Mouse (Mus musculus): ENCODE measurements around the gene Tvp23b.

The Tvp23b gene

GRCm38 (mm10) chr11:62891763-62892162 lies 12.5 kb downstream of the Tvp23b start:
- no peak for DNase-seq (ENCODE audit: low spot score in 2 of 2)

DNA sequence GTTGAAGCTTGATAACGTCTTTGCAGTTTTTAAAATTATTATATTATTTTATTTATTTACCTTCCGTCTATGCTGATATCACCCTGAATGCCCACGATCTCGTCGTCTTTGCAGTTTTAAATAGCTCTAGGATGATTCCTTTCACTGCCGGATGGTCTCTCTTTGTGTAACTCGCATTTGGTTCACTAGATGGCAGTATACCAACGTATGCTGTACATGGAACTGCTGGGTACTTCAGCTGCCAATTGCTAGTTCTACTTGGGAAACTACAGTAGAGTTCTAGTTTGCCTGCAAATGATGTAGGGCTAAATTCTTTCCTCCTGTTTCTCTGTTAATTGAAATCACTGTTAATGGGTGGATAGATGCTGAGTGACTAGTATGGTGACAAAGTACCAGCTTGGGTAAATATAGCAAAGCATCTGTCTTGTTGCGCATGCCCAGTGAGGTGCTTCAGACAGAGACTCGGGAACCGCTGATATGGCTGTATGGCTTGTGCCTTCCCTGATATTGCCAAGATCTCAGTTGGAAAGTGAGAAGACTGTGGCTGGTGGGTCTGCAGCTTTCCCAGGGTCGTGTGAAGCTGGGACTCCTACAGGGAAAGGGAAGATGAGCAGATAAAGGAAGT lies 22.6 kb downstream of the Tvp23b start:
- peak; percentile 27 to 48 for DNase-seq (ENCODE audit: low spot score in 2 of 2)

- no peak for DNase-seq (ENCODE audit: low spot score in 2 of 2)
Measured at GRCm38 (mm10) chr11:62903871-62904495, 24.7 kb downstream of the Tvp23b start.

DNA sequence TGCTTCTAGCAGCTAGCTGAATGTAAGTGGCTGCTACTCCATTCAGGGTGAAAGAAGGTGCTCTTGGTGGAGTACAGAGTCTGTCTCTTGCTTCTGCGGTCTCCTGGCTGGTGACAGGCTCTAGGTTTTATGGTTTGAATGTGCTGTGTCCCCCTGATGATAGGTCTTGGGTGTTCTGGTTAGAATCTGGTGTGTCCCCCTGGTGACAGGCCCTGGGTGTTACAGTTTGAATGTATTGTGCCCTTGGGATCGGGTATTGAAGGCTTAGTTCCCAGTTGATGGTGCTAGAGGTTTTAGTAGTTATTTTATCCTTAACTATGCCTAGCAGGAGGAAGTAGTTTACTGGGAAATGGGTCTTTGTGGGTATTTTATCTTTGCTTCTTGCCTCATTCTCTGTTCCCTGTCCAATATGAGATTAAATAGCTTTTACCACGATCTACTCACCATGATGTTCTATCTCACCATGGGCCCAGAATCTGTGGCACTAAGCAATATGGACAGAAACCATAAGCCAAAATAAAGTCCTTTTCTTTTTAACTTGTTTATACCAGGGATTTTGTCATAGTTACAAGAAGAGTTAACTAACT lies 30.6 kb downstream of the Tvp23b start:
- no peak for DNase-seq (ENCODE audit: low spot score in 2 of 2)

DNA sequence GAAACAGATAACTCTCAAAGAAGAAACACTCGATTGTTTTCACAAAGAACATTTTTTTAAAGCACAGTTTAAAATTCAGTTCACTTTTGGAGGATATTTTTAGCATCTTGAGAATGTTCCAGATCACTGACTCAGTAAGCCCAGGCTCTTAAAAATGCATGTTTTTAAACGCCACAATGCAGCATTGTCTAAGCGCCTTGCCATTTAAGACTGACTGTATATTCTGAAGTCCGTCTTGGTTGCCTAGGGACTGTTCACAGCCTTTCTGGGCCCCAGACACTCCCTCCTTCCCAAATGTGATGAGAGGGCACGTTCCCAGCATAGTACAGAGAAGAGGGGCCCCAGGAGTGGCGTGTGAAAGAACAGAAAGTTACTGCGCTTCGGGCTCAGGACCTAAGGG lies 32.1 kb downstream of the Tvp23b start:
- no peak for DNase-seq (ENCODE audit: low spot score in 2 of 2)

- no peak for DNase-seq (ENCODE audit: low spot score in 2 of 2)
Measured at GRCm38 (mm10) chr11:62913141-62913540, 33.9 kb downstream of the Tvp23b start.

GRCm38 (mm10) chr11:62914532-62914931 lies 35.3 kb downstream of the Tvp23b start:
- no peak for DNase-seq (ENCODE audit: low spot score in 2 of 2)

- no peak for DNase-seq (ENCODE audit: low spot score in 2 of 2)
Measured at GRCm38 (mm10) chr11:62915486-62915885, 36.2 kb downstream of the Tvp23b start.

DNA sequence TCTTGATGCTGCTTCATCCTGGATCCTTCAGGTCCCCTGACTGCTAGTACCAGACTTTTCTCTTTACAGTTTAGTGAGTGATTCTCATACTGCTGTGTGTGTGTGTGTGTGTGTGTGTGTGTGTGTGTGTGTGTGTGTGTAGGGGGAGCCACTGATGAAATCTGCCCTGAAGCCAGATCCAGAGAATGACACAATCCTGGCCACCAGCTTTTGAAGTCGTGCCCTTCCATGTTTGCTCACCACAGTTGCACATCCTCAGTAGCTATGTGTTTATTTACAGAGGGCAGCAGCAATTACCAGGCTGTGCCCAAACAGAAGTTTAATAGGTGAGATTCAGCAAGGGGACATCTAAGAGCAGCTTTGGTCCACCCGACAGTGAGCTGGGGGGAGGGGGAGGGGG lies 37.5 kb downstream of the Tvp23b start:
- DNase-seq (ENCODE audit: low spot score in 2 of 2) = no peak

- DNase-seq (ENCODE audit: low spot score in 2 of 2) = no peak
Measured at GRCm38 (mm10) chr11:62919946-62920742, 40.9 kb downstream of the Tvp23b start.

GRCm38 (mm10) chr11:62920743-62921050 lies 41.4 kb downstream of the Tvp23b start:
- no peak for DNase-seq (ENCODE audit: low spot score in 2 of 2)

DNA sequence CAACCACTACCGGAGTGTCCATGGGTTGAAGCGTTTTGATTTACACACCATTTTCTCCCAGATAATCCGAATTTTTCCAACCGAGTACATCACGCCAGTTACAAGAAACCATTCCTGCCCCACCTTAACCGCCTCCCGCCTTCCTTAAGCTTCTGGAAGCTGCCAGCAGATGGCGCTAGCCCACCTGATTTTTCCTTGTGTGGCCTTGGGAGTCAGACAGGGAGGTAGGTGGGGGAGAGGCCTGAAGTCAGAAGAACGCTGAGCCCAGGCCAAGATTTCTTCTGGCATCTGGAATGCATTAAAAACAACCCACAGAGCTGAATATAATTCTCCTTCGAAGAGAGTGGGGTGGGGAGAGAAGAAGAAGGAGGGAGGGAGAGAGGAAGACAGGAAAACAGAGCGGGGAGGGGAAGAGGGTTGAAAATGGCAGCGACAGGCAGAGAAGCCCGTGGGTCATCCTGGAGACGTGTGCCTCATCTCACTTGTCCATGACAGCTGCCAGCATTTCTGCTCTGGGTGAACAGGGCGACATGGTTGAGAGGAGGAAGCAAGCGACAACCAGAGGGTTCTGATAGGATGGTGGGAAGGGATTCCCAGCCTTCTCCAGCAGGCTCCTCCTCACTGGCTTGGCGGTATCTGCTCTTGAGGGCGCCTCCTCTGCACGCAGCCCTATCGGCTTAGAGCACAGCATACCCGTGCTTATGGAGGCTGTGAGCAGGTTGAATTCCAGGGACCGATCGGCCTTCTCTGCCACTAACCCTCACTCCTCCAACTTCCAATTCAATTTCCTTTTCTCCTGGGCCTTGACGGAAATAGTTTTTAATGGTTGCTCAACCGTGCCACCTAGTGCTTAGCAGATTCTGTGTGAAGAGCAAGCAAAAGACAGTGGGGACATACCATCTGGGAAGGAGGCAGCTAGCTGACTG lies 42.1 kb downstream of the Tvp23b start:
- peak; percentile 88 to 90 for DNase-seq (ENCODE audit: low spot score in 2 of 2)

DNA sequence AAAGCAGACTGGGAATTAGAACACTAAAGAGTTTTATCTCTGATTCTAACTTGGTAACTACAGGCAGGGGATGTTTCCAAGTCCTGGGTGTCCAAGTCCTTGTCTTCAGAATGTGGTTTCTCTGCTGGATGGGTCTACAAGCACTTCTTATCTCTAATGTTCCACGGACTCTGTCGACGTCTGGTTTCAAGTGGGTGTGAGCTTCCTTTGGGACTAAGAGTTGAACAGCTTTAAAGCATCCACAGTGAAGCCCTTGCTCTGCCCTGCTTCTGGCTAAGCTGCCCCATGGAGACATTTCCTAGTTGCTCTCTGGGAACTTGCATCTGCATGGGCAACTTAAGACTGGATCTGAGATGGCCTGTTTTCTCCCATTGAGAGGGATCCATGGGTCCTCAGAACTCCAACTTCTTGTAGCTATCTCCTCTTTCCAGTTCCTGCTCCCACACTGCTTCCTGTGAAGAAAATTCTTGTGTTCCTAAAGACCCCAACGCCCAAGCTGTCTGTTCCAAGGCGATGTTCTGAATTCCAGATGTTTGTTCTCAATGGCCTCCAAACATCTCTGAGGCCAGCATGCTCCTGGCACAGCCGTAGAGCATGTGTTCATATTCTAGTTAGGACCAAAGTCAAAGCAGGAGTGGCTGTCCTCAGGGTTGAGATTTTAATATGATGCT lies 45.0 kb downstream of the Tvp23b start:
- DNase-seq (ENCODE audit: low spot score in 2 of 2) = no peak

DNA sequence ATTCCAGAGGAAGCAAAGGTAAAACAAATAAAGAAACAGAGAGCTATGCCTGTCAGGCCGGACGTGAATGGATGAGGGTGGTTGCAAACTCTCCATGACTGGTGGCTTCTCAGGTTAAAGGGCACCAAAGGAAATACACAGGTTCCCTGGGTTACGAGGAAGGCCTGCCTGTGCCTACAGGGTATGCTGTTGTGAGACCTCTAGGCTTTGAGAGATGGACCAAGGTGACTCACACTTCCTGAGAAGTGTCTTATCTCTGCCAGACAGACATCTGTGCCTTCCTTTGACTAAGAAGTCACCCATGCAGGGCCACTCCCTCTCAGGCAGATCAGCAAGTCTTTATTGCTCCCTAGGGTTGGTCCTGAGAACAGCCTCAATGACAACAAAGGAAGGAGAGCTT lies 50.5 kb downstream of the Tvp23b start:
- DNase-seq (ENCODE audit: low spot score in 2 of 2) = no peak

GRCm38 (mm10) chr11:62930574-62930973 lies 51.3 kb downstream of the Tvp23b start:
- no peak for DNase-seq (ENCODE audit: low spot score in 2 of 2)

DNA sequence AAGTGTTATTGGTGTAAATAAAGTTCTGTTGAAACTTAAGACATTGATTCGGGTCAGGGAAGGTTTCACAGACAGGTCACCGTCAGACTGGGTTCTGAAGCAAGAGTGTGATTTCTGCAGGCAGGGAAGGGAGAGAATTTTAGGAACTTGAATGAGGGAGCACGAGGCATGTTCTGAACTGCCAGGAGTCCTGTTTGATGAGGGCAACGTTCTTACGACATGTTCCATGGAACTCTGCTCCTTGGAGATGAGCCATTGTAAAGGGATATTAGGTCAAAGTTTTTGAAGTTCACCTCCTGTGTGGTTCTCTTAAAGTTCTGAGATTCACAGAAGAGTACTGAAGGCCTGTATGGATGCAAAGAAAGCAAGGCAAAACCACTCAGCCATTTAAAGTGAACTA lies 51.9 kb downstream of the Tvp23b start:
- no peak for DNase-seq (ENCODE audit: low spot score in 2 of 2)

- no peak for DNase-seq (ENCODE audit: low spot score in 2 of 2)
Measured at GRCm38 (mm10) chr11:62933099-62933498, 53.8 kb downstream of the Tvp23b start.

- no peak for DNase-seq (ENCODE audit: low spot score in 2 of 2)
Measured at GRCm38 (mm10) chr11:62934795-62935514, 55.7 kb downstream of the Tvp23b start.

DNA sequence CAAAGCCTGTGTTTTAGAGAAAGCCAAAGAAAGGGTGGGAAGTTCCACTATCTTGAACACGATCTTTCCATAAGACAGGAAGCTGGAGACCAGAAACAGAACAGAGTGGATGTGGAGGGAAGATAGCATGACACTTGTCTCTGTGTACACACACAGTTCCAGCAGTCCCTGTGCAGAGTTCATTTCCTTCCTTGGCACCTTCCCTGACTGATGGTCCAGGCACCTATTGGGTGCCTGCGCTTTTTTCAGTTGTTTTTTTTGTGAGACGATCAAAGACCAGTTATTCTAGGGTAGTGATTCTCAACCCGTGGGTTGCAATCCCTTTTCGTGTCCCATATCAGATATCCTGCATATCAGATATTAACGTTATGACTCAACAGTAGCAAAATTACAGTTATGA lies 58.7 kb downstream of the Tvp23b start:
- DNase-seq (ENCODE audit: low spot score in 2 of 2) = no peak

DNA sequence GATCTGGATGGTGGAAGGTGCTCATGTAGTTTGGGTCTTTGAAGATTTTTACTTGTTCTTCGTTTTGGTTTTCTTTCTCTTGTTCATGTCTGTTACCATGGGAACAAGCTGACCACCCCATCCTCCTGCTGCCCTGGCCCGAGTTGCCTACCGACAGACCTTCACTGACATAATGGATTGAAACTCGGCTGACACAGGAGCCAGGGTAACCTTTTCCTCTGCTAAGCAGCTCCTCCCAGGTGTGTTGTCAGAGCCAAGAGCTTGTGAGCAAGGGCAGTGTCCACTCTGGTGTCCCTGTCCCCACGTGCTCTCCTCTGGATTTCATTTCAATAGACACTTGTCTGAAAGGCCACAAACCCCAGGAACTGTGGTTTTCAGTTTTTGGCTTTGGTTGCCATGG lies 59.7 kb downstream of the Tvp23b start:
- no peak for DNase-seq (ENCODE audit: low spot score in 2 of 2)

- DNase-seq (ENCODE audit: low spot score in 2 of 2) = no peak
Measured at GRCm38 (mm10) chr11:62940176-62940575, 60.9 kb downstream of the Tvp23b start.
